Mouse (Mus musculus) kidney, embryonic 15.5 days (tissue): ENCODE measurements at regions not wholly inside any gene's neighbourhood (a gene's known extent, or its start where the extent isn't known, plus 50 kb on each side); places are given as distances from the start of the nearest gene placed in this dataset.

Source experiments
- ATAC-seq: fragments of 200-750 bp; cut with Nextera tagmentation; replicated peaks from 2 replicates; pipeline ENCODE4 v1.8.0; 2017; ENCODE audit warnings: moderate TSS enrichment; ENCODE audit not compliant: low FRiP score
- H3K27ac ChIP-seq: fragments of 300-500 bp; sonication (generic); 2 replicates; pipeline ENCODE4 v1.5.1; 2015; ENCODE audit warnings: mild to moderate bottlenecking, inconsistent platforms
- H3K27me3 ChIP-seq: fragments of 300-500 bp; sonication (generic); 2 replicates; pipeline ENCODE4 v1.6.1; 2015; ENCODE audit warnings: inconsistent platforms
- H3K36me3 ChIP-seq: fragments of 300-500 bp; sonication (generic); 2 replicates; pipeline ENCODE4 v1.6.1; 2015; ENCODE audit warnings: inconsistent platforms
- H3K4me1 ChIP-seq: fragments of 300-500 bp; sonication (generic); 2 replicates; pipeline ENCODE4 v1.6.1; 2015; ENCODE audit warnings: inconsistent platforms
- H3K4me2 ChIP-seq: fragments of 300-500 bp; sonication (generic); 2 replicates; pipeline ENCODE4 v1.6.1; 2015; ENCODE audit warnings: moderate library complexity, mild to moderate bottlenecking, inconsistent platforms
- H3K4me3 ChIP-seq: fragments of 300-500 bp; sonication (generic); replicated peaks from 2 replicates; pipeline ENCODE4 v1.5.1; 2015; ENCODE audit warnings: mild to moderate bottlenecking, inconsistent platforms
- H3K9ac ChIP-seq: fragments of 300-500 bp; sonication (generic); 2 replicates; pipeline ENCODE4 v1.6.1; 2015; ENCODE audit warnings: mild to moderate bottlenecking, inconsistent platforms
- H3K9me3 ChIP-seq: fragments of 300-500 bp; sonication (generic); replicated peaks from 2 replicates; pipeline ENCODE4 v1.6.1; 2016; ENCODE audit warnings: inconsistent platforms
- WGBS: fragments of 180-500 bp; shearing (Covaris S2); methylation state at CpG from one replicate; pipeline ENCODE4 v1.1.7; 2015; ENCODE audit warnings: mixed read lengths; 5-methylcytosine and 5-hydroxymethylcytosine counted together

GRCm38 (mm10) chr17:82731561-82731960 is 483.5 kb upstream of the Pkdcc start:
- H3K4me1 ChIP-seq, result no peaks in the 10 kb centered on the region
- H3K9ac ChIP-seq, result no peak overlapping the region
- 89% methylated on average over 4 of the region's 4 CpGs for WGBS
- H3K4me2 ChIP-seq, result no peak overlapping the region
- no peak for ATAC-seq
- no peaks in the 10 kb centered on the region for H3K9me3 ChIP-seq
- H3K27me3 ChIP-seq, result no peaks in the 10 kb centered on the region
- no peaks in the 10 kb centered on the region for H3K36me3 ChIP-seq
- no peak overlapping the region for H3K27ac ChIP-seq
- H3K4me3 ChIP-seq, result no peak overlapping the region

- no peak overlapping the region for H3K4me2 ChIP-seq
- ATAC-seq, result no peak
- WGBS, result 95% methylated on average over 1 of the region's 1 CpGs
- H3K27me3 ChIP-seq, result no peaks in the 10 kb centered on the region
- no peak overlapping the region for H3K4me3 ChIP-seq
- H3K27ac ChIP-seq, result no peak overlapping the region
- no peak overlapping the region for H3K9ac ChIP-seq
- H3K9me3 ChIP-seq, result no peaks in the 10 kb centered on the region
- no peaks in the 10 kb centered on the region for H3K36me3 ChIP-seq
- H3K4me1 ChIP-seq, result no peaks in the 10 kb centered on the region
Observed at GRCm38 (mm10) chr17:82742445-82742844, 472.6 kb upstream of the Pkdcc start.

- Histone ChIP-seq H3K9me3 (no peaks in the 10 kb centered on the region), H3K36me3 (no peaks in the 10 kb centered on the region), H3K4me1 (no peaks in the 10 kb centered on the region), H3K4me2 (no peak overlapping the region), H3K4me3 (no peak overlapping the region), H3K27me3 (no peaks in the 10 kb centered on the region), H3K9ac (no peak overlapping the region), H3K27ac (no peak overlapping the region)
- WGBS, result 75% methylated on average over 3 of the region's 3 CpGs
- ATAC-seq, result no peak
Observed at GRCm38 (mm10) chr17:82757400-82757799, 457.7 kb upstream of the Pkdcc start.

- H3K36me3 ChIP-seq, result no peaks in the 10 kb centered on the region
- WGBS, result 84% methylated on average over 2 of the region's 2 CpGs
- H3K4me1 ChIP-seq, result no peaks in the 10 kb centered on the region
- no peak overlapping the region for H3K9ac ChIP-seq
- no peak overlapping the region for H3K4me2 ChIP-seq
- H3K4me3 ChIP-seq, result no peak overlapping the region
- no peak for ATAC-seq
- no peak overlapping the region for H3K27ac ChIP-seq
- H3K27me3 ChIP-seq, result no peaks in the 10 kb centered on the region
- no peaks in the 10 kb centered on the region for H3K9me3 ChIP-seq
Observed at GRCm38 (mm10) chr17:82779096-82779495, 436.0 kb upstream of the Pkdcc start.

- 67% methylated on average over 3 of the region's 3 CpGs for WGBS
- Histone ChIP-seq H3K27ac (no peak overlapping the region), H3K4me1 (no peaks in the 10 kb centered on the region), H3K9me3 (no peaks in the 10 kb centered on the region), H3K36me3 (no peaks in the 10 kb centered on the region), H3K4me3 (no peak overlapping the region), H3K4me2 (no peak overlapping the region), H3K27me3 (no peaks in the 10 kb centered on the region), H3K9ac (no peak overlapping the region)
- ATAC-seq, result no peak
Observed at GRCm38 (mm10) chr17:82822129-82822528, 393.0 kb upstream of the Pkdcc start.

GRCm38 (mm10) chr17:82824057-82824456 is 391.0 kb upstream of the Pkdcc start:
- no peaks in the 10 kb centered on the region for H3K9me3 ChIP-seq
- H3K9ac ChIP-seq, result no peak overlapping the region
- ATAC-seq, result no peak
- no peak overlapping the region for H3K27ac ChIP-seq
- H3K4me3 ChIP-seq, result no peak overlapping the region
- H3K4me2 ChIP-seq, result no peak overlapping the region
- no peaks in the 10 kb centered on the region for H3K27me3 ChIP-seq
- H3K4me1 ChIP-seq, result no peaks in the 10 kb centered on the region
- no peaks in the 10 kb centered on the region for H3K36me3 ChIP-seq
- 67% methylated on average over 7 of the region's 7 CpGs for WGBS

- WGBS, result 90% methylated on average over 6 of the region's 6 CpGs
- no peak for ATAC-seq
- Histone ChIP-seq H3K36me3 (no peaks in the 10 kb centered on the region), H3K4me3 (no peak overlapping the region), H3K9me3 (no peaks in the 10 kb centered on the region), H3K4me1 (no peaks in the 10 kb centered on the region), H3K4me2 (no peak overlapping the region), H3K27ac (no peak overlapping the region), H3K27me3 (no peaks in the 10 kb centered on the region), H3K9ac (no peak overlapping the region)
Observed at GRCm38 (mm10) chr17:82824619-82825018, 390.5 kb upstream of the Pkdcc start.

- Histone ChIP-seq H3K27ac (no peak overlapping the region), H3K4me3 (no peak overlapping the region), H3K4me1 (no peaks in the 10 kb centered on the region), H3K9me3 (no peaks in the 10 kb centered on the region), H3K4me2 (no peak overlapping the region), H3K9ac (no peak overlapping the region), H3K36me3 (no peaks in the 10 kb centered on the region), H3K27me3 (no peaks in the 10 kb centered on the region)
- no peak for ATAC-seq
Observed at GRCm38 (mm10) chr17:82827170-82827569, 387.9 kb upstream of the Pkdcc start.

- Histone ChIP-seq H3K36me3 (no peaks in the 10 kb centered on the region), H3K27ac (no peak overlapping the region), H3K4me1 (no peaks in the 10 kb centered on the region), H3K4me2 (no peak overlapping the region), H3K27me3 (no peaks in the 10 kb centered on the region), H3K9me3 (no peaks in the 10 kb centered on the region), H3K4me3 (no peak overlapping the region), H3K9ac (no peak overlapping the region)
- no peak for ATAC-seq
- 77% methylated on average over 8 of the region's 8 CpGs for WGBS
Observed at GRCm38 (mm10) chr17:82827841-82828240, 387.3 kb upstream of the Pkdcc start.

- WGBS, result 73% methylated on average over 5 of the region's 5 CpGs
- Histone ChIP-seq H3K4me1 (no peaks in the 10 kb centered on the region), H3K36me3 (no peaks in the 10 kb centered on the region), H3K4me3 (no peak overlapping the region), H3K4me2 (no peak overlapping the region), H3K9ac (no peak overlapping the region), H3K9me3 (no peaks in the 10 kb centered on the region), H3K27ac (no peak overlapping the region), H3K27me3 (no peaks in the 10 kb centered on the region)
- ATAC-seq, result no peak
Observed at GRCm38 (mm10) chr17:82828434-82828997, 386.6 kb upstream of the Pkdcc start.

GRCm38 (mm10) chr17:82829415-82829814 is 385.7 kb upstream of the Pkdcc start:
- Histone ChIP-seq H3K27me3 (no peaks in the 10 kb centered on the region), H3K4me1 (no peaks in the 10 kb centered on the region), H3K27ac (no peak overlapping the region), H3K4me3 (no peak overlapping the region), H3K9ac (no peak overlapping the region), H3K4me2 (no peak overlapping the region), H3K36me3 (no peaks in the 10 kb centered on the region), H3K9me3 (no peaks in the 10 kb centered on the region)
- WGBS, result 94% methylated on average over 2 of the region's 2 CpGs
- ATAC-seq, result no peak

- H3K4me3 ChIP-seq, result no peak overlapping the region
- H3K36me3 ChIP-seq, result no peaks in the 10 kb centered on the region
- no peak overlapping the region for H3K9ac ChIP-seq
- no peaks in the 10 kb centered on the region for H3K4me1 ChIP-seq
- H3K9me3 ChIP-seq, result no peaks in the 10 kb centered on the region
- no peak overlapping the region for H3K27ac ChIP-seq
- no peak overlapping the region for H3K4me2 ChIP-seq
- 77% methylated on average over 3 of the region's 3 CpGs for WGBS
- H3K27me3 ChIP-seq, result no peaks in the 10 kb centered on the region
- ATAC-seq, result no peak
Observed at GRCm38 (mm10) chr17:82834177-82834576, 380.9 kb upstream of the Pkdcc start.

GRCm38 (mm10) chr17:82836115-82836514 is 379.0 kb upstream of the Pkdcc start:
- ATAC-seq, result no peak
- H3K9ac ChIP-seq, result no peak overlapping the region
- WGBS, result 90% methylated on average over 3 of the region's 3 CpGs
- no peak overlapping the region for H3K4me3 ChIP-seq
- no peak overlapping the region for H3K27ac ChIP-seq
- no peak overlapping the region for H3K4me2 ChIP-seq
- no peaks in the 10 kb centered on the region for H3K27me3 ChIP-seq
- H3K36me3 ChIP-seq, result no peaks in the 10 kb centered on the region
- no peaks in the 10 kb centered on the region for H3K4me1 ChIP-seq
- no peaks in the 10 kb centered on the region for H3K9me3 ChIP-seq
